Mouse (Mus musculus) heart, embryonic 10.5 days (tissue): ENCODE results near the gene Ttbk2. TPM values are rescaled to one million over a fixed set of nuclear protein-coding genes. Genes with fewer than 3 reads are reported as not detected.
A peak's percentile ranks its signal among the peaks of the same experiment; 100 is the strongest.

Experiments
- DNase-seq: peaks from one replicate; pipeline ENCODE4 v3.0.0-alpha.2; 2017; ENCODE audit warnings: low spot score
- H3K27ac ChIP-seq: fragments of 300-500 bp; sonication (generic); 2 replicates; pipeline ENCODE4 v1.5.1; 2016; ENCODE audit warnings: mild to moderate bottlenecking
- H3K27me3 ChIP-seq: fragments of 300-500 bp; sonication (generic); 2 replicates; pipeline ENCODE4 v1.6.1; 2016; ENCODE audit warnings: mild to moderate bottlenecking; ENCODE audit not compliant: poor library complexity, insufficient read depth, severe bottlenecking
- H3K36me3 ChIP-seq: fragments of 300-500 bp; sonication (generic); 2 replicates; pipeline ENCODE4 v1.6.1; 2016; ENCODE audit warnings: mild to moderate bottlenecking, moderate library complexity
- H3K4me1 ChIP-seq: fragments of 300-500 bp; sonication (generic); 2 replicates; pipeline ENCODE4 v1.6.1; 2016; ENCODE audit warnings: mild to moderate bottlenecking
- H3K4me3 ChIP-seq: fragments of 300-500 bp; sonication (generic); 2 replicates; pipeline ENCODE4 v1.5.1; 2016; ENCODE audit warnings: mild to moderate bottlenecking, moderate library complexity
- H3K9me3 ChIP-seq: fragments of 300-500 bp; sonication (generic); 2 replicates; pipeline ENCODE4 v1.6.1; 2016; ENCODE audit warnings: mild to moderate bottlenecking, moderate library complexity
- WGBS: fragments of 180-500 bp; shearing (Covaris S2); methylation state at CpG from one replicate; pipeline ENCODE4 v1.1.7; 2016; 5-methylcytosine and 5-hydroxymethylcytosine counted together
- polyA plus RNA-seq: library from polyadenylated mRNA; unstranded; fragments of >200 nt; fragmentation: Nextera tagmentation; extraction: Ambion mirVana; gene quantifications from 2 replicates; pipeline ENCODE4 v1.2.1, GENCODE M21; 2016

Gene Ttbk2
- polyA plus RNA-seq, 1 experiment from 2014 or later: 3.2 TPM

DNA sequence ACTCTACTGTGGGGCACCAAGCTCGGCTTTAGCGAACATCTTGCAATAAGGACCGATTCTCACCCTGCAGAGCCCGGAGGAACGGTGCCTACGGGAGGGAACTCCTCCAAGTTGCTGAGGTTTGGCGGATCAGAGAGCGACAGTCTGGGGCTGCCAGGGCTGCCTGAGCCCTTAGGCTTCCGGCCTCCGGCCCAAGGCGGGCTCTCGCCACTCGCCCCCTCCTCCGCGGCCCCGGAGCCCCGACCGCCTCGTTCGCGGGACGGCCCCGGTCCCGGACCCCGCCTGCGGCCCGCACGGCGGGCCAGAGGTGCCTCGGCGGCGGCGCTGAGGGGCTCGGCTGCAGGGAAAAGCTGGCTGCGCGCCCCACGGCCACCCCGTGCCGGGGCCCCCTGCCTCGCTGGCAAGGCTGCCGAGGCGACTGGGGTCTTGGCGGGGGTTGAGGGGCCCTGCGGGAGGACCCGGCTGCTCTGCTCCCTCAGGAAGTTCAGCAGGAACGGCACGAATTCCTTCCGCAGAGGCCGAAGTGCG is 119.7 kb downstream of the Ttbk2 start:
- H3K4me1 ChIP-seq: peaks cover 43% of the 10 kb centered on the region
- under 1% methylated on average over 50 of the region's 50 CpGs for WGBS
- H3K36me3 ChIP-seq: peaks cover 31% of the 10 kb centered on the region
- no peaks in the 10 kb centered on the region for H3K9me3 ChIP-seq
- no peaks in the 10 kb centered on the region for H3K27me3 ChIP-seq
- H3K27ac ChIP-seq: peak overlapping the region; percentile 98
- DNase-seq: peak; percentile 82
- peak overlapping the region; percentile 99 for H3K4me3 ChIP-seq

DNA sequence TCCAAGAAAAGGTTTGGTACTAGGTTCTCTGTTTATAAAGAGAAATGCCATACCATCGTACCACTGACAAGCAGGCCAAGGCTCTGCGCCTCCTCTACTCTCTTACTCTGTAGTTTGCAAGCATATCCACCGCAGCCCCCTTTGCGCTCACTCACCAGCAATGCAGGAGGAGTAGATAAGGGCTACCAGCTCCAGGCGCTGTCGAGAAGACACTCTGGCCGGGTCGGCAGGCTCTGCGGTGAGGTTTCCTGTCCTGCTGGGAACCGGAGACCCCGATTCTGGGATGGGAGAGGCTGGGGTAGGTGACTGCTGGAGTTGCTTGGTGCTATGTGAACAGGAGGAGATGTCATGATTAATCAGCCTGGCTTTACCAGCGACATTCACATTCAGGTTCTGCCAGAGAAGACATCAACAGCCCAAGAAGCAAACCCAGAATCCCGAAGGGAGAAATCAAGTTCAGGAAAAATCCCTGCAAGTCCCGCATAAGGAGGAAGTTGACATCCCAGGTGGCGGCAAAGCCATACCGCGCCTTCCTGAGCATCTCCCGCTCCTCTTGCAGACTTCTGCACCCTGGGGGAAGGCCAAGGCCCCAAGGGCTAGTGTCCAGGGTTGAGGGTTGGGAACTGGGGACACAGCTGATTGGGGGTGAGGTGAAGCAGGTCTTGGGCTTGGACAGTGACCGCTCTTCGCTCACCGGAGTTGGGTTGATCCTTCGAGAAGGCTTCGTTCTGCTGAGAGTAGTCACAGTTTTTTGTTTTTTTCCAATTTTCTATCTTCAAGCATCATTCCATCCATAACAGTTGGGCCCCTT is 120.4 kb downstream of the Ttbk2 start:
- 4% methylated on average over 23 of the region's 23 CpGs for WGBS
- H3K27ac ChIP-seq: peak overlapping the region; percentile 98
- H3K36me3 ChIP-seq: peaks cover 39% of the 10 kb centered on the region
- H3K9me3 ChIP-seq: no peaks in the 10 kb centered on the region
- H3K27me3 ChIP-seq: no peaks in the 10 kb centered on the region
- H3K4me3 ChIP-seq: peak overlapping the region; percentile 99
- peaks cover 43% of the 10 kb centered on the region for H3K4me1 ChIP-seq
- DNase-seq: peak; percentile 88

DNA sequence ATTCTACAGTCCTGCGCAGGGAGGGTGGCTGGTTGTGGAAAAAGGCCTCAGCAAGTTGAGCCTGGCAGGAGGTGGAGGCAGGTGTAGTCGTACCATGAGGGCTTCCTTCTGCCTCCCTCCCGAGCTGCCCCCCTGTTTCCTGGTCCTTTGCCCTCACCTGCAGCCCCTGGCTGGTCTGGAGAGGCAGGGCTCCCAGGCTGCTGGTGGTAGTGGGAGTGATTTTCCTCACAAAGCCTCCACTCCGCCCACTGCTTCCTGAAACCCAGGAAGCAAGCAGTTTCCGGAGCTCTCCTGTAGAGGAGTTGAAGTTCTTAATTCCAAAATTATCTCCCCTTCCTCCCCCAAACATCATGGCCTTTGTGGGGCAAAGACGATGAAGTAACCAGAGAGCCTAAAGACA is 126.2 kb downstream of the Ttbk2 start:
- Histone ChIP-seq H3K27ac (0 out of 2 replicates have a peak overlapping the region, but pooled peaks have one; percentile 25), H3K36me3 (peaks cover 95% of the 10 kb centered on the region), H3K4me3 (no peak overlapping the region), H3K27me3 (no peaks in the 10 kb centered on the region), H3K4me1 (peaks cover 22% of the 10 kb centered on the region), H3K9me3 (no peaks in the 10 kb centered on the region)
- peak; percentile 73 for DNase-seq
- 77% methylated on average over 6 of the region's 6 CpGs for WGBS

DNA sequence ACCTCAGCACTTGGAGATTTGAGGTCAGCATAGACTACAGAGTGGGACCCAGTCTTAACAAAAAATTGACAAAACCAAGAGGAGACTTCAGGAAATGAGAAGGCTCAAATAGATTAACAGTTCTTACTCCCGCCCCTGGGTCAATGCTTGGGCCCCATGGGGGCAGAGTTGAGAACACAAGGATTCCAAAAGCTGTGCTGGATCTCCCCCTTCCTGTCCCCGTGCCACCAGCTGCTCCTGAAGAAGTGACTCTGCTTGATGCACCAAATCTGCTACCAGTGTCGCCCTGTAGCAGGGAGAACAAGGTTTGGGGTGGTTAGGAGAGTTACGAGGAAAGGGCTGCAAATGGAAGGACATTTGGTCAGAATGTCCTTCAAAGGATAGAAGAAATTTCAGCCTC is 126.8 kb downstream of the Ttbk2 start:
- Histone ChIP-seq H3K36me3 (peaks cover 98% of the 10 kb centered on the region), H3K27ac (no peak overlapping the region), H3K27me3 (no peaks in the 10 kb centered on the region), H3K4me3 (no peak overlapping the region), H3K9me3 (no peaks in the 10 kb centered on the region), H3K4me1 (peaks cover 17% of the 10 kb centered on the region)
- DNase-seq: peak; percentile 38
- WGBS: 59% methylated on average over 4 of the region's 4 CpGs

DNA sequence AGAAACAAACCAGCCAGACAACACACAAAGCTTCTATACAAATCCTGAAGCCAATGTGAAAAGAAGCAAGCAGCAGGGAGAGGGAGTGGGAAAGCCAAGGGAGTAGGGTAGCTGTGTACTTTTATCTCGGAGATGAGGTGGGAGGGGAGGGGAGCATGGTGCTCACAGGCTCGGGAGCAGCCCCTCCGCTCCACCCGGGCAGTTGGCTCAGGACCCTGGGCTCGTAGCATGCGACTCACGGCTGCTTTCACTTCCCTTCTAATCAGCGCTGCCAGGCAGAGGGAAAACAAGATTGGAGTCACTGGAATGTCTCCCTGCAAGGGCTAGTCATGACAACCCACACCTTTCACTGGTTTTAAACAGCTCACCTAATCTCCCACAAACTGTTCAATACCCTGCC is 127.9 kb downstream of the Ttbk2 start:
- peak; percentile 76 for DNase-seq
- 45% methylated on average over 8 of the region's 8 CpGs for WGBS
- Histone ChIP-seq H3K27ac (no peak overlapping the region), H3K4me1 (peaks cover 13% of the 10 kb centered on the region; the same call in 1 of the 2 replicates), H3K36me3 (peaks cover 98% of the 10 kb centered on the region), H3K9me3 (no peaks in the 10 kb centered on the region), H3K4me3 (no peak overlapping the region), H3K27me3 (no peaks in the 10 kb centered on the region)

DNA sequence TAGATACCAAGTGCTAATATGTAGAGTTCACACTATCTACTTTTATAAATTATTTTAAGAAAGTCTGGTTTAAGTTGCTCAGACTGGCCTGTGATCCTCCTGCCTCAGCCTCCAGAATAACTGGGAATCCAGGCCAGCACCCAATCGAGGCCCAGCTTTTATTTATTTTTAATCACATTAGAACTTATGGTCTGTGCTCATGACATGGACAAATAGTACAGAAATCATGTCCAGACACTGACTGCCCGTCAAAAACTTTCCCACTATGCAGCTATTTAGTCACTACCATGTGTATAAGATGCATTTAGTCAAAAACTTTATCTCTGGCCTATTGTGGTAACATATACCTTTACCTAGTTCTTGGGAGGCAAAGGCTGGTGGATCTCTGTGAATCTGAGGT is 128.5 kb downstream of the Ttbk2 start:
- H3K36me3 ChIP-seq: peaks cover 98% of the 10 kb centered on the region
- H3K4me1 ChIP-seq: peaks cover 13% of the 10 kb centered on the region; the same call in 1 of the 2 replicates
- peak; percentile 56 for DNase-seq
- no peaks in the 10 kb centered on the region for H3K27me3 ChIP-seq
- no peak overlapping the region for H3K27ac ChIP-seq
- H3K9me3 ChIP-seq: no peaks in the 10 kb centered on the region
- 93% methylated on average over 2 of the region's 2 CpGs for WGBS
- no peak overlapping the region for H3K4me3 ChIP-seq

DNA sequence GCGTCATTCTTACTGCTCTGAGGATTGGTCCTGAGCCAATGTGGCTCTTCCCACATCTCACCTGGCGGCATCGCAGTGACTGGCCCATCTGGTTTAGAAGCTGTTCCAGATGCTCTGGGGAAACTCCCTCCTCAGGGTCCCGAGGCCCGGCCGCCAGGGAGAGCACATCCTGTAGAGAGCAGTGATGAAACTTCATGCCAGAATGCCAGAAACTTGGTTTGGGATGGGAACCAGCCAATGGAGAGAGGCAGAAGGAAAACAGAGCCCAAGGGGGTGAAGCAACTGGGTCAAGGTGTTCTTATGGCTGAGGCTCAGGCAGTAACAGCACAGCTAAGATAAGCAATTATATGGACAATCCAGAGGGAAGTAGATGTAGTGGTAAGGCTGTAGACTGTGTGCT is 129.6 kb downstream of the Ttbk2 start:
- Histone ChIP-seq H3K27me3 (no peaks in the 10 kb centered on the region), H3K27ac (no peak overlapping the region), H3K36me3 (peaks cover 96% of the 10 kb centered on the region), H3K9me3 (no peaks in the 10 kb centered on the region), H3K4me1 (peaks cover 13% of the 10 kb centered on the region; the same call in 1 of the 2 replicates), H3K4me3 (no peak overlapping the region)
- WGBS: 91% methylated on average over 6 of the region's 6 CpGs
- no peak for DNase-seq

DNA sequence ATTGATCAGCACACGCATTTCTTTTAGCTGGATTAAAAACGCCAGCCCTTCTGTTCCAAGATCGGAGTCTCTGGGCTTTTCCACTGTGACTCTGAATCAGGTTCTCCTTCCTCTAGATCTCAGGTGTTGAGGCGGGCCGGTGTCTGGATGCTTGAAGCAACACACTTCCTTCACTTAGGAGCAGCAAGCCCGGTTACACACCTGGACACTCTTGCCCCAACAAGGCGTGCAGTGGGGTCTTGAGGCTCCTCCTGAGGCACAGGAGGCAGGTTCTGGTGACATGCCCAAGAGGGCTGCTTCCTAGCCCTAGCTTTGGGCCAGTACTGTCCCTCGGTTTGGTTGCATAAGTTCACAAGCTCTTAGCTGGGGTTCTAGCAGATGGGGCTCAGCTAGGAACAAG is 131.9 kb downstream of the Ttbk2 start:
- Histone ChIP-seq H3K27me3 (no peaks in the 10 kb centered on the region), H3K4me1 (0 out of 2 replicates have a peak, but pooled peaks cover 6% of the 10 kb centered on the region), H3K36me3 (peaks cover 92% of the 10 kb centered on the region), H3K9me3 (no peaks in the 10 kb centered on the region), H3K27ac (no peak overlapping the region), H3K4me3 (no peak overlapping the region)
- no peak for DNase-seq
- 92% methylated on average over 8 of the region's 8 CpGs for WGBS

DNA sequence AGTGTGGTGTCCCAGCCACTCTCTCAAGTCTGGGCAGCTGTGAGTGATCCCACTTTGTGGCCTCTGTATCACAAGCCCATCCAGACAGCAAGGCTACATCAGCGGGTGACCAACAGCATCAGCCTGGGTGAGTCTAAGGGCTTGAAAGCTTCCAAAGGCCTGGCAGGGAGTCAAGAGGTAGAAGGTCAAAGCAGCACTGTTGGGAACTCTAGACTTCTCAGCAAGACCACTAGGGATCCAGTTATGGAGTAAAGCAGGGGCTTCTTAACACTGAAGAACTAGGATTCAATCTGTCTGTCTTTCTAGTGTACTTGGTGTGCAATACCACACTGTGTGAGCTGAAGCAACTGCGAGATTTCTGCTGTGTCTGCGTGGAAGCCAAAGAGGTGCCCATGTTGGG is 137.0 kb downstream of the Ttbk2 start:
- Histone ChIP-seq H3K4me3 (no peak overlapping the region), H3K9me3 (no peaks in the 10 kb centered on the region), H3K27me3 (no peaks in the 10 kb centered on the region), H3K4me1 (no peaks in the 10 kb centered on the region), H3K27ac (no peak overlapping the region), H3K36me3 (peaks cover 70% of the 10 kb centered on the region)
- no peak for DNase-seq
- WGBS: 90% methylated on average over 3 of the region's 3 CpGs

DNA sequence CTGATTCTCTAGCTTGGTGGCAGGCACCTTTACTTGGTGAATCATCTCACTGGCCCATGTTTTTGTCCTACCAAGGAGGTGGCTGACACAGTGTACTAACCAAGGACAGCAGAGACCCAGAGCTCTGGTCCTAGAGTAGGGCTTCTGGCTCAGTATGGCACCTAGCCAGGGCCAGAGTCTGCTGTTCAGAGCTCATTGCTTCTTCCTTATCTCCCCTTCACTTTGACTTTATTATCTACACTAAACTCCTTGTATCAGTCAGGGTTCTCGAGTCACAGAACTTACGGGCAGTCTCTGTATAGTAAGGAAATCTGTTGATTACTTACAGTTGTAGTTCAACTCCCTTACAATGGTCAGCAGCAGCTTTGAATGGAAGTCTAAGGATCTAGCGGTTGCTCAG is 139.5 kb downstream of the Ttbk2 start:
- H3K4me1 ChIP-seq: peaks cover 4% of the 10 kb centered on the region; the same call in 1 of the 2 replicates
- H3K27me3 ChIP-seq: no peaks in the 10 kb centered on the region
- H3K4me3 ChIP-seq: no peak overlapping the region
- DNase-seq: no peak
- 58% methylated on average over 3 of the region's 3 CpGs for WGBS
- peaks cover 46% of the 10 kb centered on the region for H3K36me3 ChIP-seq
- no peak overlapping the region for H3K27ac ChIP-seq
- no peaks in the 10 kb centered on the region for H3K9me3 ChIP-seq

DNA sequence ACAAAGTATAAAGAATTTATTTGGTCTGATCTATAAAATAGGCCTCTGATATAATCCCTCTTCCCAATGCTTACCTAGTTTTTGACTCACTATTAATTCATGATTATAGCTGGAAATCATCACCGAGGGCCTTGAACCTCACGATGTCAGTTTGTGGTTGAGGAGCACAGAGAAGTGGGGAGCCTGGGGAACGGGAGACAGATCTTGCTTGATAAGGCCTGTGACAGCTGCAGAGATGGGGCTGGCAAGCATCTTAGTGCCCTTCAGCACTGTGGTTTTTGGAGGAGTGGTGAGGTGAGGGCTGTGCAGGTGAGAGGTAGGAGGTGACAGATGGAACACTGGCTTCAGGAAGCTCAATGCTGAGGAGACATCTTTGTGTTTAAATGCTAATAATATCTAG is 140.2 kb downstream of the Ttbk2 start:
- H3K36me3 ChIP-seq: peaks cover 43% of the 10 kb centered on the region
- no peaks in the 10 kb centered on the region for H3K9me3 ChIP-seq
- H3K27me3 ChIP-seq: no peaks in the 10 kb centered on the region
- H3K27ac ChIP-seq: no peak overlapping the region
- 74% methylated on average over 3 of the region's 3 CpGs for WGBS
- DNase-seq: no peak
- H3K4me1 ChIP-seq: peaks cover 4% of the 10 kb centered on the region; the same call in 1 of the 2 replicates
- H3K4me3 ChIP-seq: no peak overlapping the region

DNA sequence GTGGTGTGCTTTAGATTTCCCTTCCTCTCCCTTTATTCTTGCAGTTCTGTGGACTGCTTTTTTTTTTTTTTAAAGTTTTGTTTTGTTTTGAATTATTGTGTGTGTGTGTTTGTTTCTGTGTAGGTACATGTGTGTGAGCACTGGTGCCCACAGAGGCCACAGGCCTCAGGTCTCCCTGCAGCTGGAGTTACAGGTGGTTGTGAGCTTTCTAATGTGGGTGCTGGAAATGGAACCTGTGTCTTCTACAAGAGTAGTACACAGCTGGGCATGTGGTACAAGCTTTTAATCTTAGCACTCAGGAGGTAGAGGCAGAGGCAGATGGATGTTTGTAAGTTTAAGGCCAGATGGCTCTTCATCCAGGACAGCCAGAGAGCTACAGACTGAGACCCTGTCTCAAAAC is 143.4 kb downstream of the Ttbk2 start:
- Histone ChIP-seq H3K4me3 (no peak overlapping the region), H3K4me1 (peaks cover 4% of the 10 kb centered on the region; the same call in 1 of the 2 replicates), H3K27ac (no peak overlapping the region), H3K9me3 (no peaks in the 10 kb centered on the region), H3K36me3 (peaks cover 12% of the 10 kb centered on the region), H3K27me3 (no peaks in the 10 kb centered on the region)
- no peak for DNase-seq

DNA sequence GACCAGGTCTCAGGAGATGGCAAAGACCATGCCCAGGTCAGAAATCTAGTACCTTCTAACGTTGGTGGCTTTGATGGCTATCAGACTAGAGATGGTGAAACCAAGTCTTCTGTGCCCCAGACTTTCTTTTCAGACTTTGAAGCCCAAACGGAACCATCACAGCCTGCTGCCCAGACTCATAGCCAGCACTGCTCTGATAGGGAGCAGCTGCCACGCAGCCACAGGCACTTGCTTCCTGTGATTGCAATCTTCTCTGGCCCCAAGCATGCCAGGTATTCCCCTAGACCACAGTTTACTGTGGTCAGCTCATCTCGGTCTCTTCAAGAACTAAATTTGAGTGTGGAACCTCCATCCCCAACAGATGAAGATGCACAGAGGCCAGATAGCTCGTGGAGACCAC is 147.7 kb downstream of the Ttbk2 start:
- WGBS: 62% methylated on average over 5 of the region's 5 CpGs
- H3K27me3 ChIP-seq: no peaks in the 10 kb centered on the region

More for the DNA sequence above, 147.7 kb downstream of the Ttbk2 start:
- Histone ChIP-seq H3K36me3 (peaks cover 9% of the 10 kb centered on the region; the same call in 1 of the 2 replicates), H3K27ac (no peak overlapping the region), H3K4me1 (no peaks in the 10 kb centered on the region), H3K9me3 (no peaks in the 10 kb centered on the region), H3K4me3 (no peak overlapping the region)
- DNase-seq: no peak
